Mouse (Mus musculus) MEL-GATA-1-ER (cell line): ENCODE data around the gene Nln.

ENCODE experiments used
- DNase-seq: peaks from one replicate; pipeline ENCODE4 v3.0.0-alpha.2; 2012; ENCODE audit warnings: low read depth; ENCODE audit errors: extremely low read depth

Nln gene

DNA sequence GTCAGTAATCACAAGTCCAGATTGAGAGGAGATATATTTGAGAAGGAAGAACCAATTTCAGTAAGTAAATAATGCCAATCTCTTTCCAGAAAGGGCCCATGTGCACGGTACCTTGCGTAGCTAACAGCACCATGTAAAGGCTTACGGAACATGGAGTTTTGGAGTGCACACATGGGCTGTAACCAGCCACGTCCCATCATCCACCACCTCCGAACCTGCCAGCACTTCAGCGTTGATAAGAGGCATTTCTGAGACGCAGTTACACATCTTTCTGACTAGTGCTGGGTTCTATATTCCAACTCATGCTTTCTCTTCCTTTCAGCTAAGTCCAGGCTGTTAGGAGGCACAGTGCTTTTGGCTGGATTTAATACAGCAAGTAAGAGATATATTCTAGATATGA is 12.2 kb downstream of the Nln start:
- no peak for DNase-seq

DNA sequence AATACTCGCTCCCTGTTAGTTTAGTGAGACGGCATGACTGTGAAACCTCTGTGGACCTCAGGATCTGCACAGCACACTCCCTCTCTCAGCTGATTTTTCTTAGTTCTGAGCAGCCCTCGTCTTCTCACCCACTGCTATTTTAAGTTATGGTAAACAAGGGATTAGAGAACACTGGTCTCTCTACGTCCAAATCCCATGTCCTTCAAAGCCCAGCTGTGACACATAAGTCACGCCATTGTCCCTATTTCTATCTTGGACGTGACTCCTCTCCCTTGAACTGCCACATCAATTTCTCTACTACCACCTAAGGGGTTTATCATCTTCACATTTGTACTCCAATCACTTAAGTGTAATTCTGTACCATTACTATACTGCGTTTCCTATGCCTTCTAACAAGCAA is 13.5 kb downstream of the Nln start:
- DNase-seq: no peak

- no peak for DNase-seq
Measured at GRCm38 (mm10) chr13:104094531-104095385, 14.7 kb downstream of the Nln start.

GRCm38 (mm10) chr13:104091734-104092133 is 17.7 kb downstream of the Nln start:
- DNase-seq: no peak

- DNase-seq: no peak
Measured at GRCm38 (mm10) chr13:104089387-104089786, 20.0 kb downstream of the Nln start.

DNA sequence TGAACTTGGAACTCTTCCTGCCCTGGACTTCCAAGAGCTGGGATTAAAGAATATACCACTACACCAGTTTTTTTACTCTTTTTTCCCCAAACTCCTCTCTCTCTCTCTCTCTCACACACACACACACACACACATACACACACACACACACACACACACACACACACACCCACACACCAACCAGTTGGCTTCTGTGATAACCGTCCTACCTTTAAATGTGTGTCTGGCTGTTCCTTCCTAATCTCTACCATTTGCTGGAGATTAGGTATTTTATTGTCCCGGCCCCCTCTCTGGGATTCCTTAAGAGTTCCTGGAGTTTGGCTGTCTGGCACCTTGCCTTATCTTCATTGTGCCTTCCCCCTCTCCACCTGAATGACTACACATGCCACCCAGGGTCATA is 24.8 kb downstream of the Nln start:
- DNase-seq: no peak

DNA sequence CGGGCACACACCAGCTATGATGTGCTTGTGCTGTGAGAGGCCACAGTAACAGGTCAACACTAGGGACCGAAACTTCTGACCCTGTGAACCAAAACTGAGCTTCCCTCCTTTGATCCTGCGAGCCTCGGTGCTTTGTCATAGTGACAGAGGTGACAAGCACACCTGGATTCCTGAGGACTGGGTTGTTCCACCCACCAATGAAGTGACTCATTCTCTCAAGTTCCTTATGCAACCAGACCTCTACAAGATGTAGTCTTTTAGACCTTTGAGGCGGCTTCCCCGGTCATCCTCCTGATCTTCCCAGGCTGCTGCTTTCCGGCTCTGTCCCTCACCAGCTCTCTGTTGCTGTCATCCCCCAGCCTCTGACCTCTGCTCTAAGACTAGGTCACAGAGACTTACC is 26.9 kb downstream of the Nln start:
- no peak for DNase-seq

DNA sequence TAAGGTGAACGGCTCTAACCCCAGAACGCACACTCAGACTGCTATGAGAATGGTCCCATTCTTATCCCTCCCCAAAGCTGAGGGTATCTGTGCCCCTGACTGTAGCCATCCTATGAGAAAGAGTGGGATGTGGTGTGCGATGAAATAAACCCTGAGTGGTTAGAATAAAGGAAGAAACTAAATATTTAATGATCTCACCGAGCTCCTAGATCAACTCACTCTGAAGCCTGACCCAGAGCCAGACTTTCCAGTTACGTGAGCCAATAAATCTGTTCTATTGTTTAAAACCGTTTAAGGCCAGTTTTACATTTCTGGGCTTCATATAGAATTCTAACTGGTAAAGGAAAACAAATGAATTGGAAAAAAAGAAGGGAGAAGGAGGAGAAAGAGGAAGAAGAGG is 32.4 kb downstream of the Nln start:
- DNase-seq: no peak

- no peak for DNase-seq
Measured at GRCm38 (mm10) chr13:104074731-104075130, 34.7 kb downstream of the Nln start.

DNA sequence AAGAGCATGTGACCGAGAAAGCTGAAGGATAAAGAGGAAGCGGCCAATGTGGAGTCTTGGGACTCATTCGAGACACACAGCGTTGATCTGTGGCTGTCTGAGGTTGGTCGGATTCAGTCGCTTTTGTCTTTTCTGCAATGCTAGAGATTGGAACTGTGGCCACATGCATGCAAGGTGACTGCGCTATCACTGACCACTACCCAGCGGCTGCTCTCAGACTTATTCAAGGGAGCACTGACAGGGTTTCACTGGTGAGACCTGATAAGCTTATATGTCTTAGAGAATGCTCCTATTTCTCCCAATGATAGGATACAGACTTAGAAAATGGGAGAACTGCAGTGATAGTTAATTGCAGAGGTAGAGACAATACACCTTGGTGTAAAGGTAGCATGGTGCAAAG is 35.2 kb downstream of the Nln start:
- DNase-seq: no peak

GRCm38 (mm10) chr13:104072351-104072750 is 37.1 kb downstream of the Nln start:
- no peak for DNase-seq

GRCm38 (mm10) chr13:104070703-104071102 is 38.7 kb downstream of the Nln start:
- DNase-seq: no peak

- DNase-seq: no peak
Measured at GRCm38 (mm10) chr13:104069216-104069615, 40.2 kb downstream of the Nln start.

GRCm38 (mm10) chr13:104065649-104066347 is 43.6 kb downstream of the Nln start:
- DNase-seq: no peak

DNA sequence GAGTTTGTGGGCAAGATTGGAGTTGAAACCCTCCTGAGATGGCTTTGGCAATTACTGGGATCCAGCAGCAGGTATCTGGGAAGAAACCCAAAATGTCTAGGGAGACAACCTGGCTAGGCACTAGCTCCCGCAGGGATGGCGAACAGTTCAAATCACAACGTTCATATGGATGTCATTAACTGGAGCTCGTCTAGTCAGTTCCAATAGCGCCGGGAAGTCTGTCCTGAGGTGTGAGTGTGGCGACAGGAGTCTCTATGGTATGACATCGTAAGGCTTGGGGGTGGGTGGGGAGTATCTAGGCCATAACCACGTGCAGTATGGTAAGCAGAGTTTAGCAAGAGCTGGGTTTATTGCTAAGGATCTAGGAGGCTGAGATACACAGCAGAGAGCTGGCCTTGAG is 46.4 kb downstream of the Nln start:
- DNase-seq: no peak

DNA sequence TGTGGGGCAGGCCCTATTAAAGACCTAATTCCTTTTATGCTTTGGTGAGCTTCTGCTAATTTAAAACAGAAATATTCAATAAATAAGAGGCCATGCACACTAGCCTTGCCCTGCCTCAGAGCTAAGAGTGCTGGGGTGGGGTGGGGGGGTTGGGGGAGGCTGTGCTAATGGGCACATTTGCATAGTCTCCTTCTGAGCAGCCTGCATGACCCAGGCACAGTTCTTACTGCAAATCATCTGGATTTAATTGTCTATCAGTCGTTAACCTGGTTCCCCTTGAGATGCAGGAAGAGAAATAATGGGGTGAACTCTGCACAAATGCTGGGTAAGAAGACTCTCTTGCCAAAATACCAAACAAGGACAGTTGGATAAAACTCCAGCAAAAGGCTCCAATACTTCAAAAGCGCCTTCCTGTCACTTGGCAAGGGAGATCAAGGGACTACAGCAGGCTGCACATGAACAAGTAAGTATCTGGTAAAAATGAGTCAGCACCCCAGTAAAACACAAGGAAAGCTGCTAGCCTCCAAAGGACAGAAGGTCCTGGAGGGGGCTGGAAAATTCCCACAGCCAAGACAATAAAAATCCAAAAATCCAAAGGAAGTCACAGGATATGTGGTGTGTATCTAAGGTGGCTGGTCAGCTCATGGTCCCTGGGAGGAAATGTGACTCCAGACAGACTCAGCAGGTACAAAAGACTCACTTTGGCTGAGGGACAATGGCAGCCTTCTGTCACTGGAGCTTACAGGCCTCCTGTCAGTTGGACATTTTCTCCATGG is 47.3 kb downstream of the Nln start:
- no peak for DNase-seq

DNA sequence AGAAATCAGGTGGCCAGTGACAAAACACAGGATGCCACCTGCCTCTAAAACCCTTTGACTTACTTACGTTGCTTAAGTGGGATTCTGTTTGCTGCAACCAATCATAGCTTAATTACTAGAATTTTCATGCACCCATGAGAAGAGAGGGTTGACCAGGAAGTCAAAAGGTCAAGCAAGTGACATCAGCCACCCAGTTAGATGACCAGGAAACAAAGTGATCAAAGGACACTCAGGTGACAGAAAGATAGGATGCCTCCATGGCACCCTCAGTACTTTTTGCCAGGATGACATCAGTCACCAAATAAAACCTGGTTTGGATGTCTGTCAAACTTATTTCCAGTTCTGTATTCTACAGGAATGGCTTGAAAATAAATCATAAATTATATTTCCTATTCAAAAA is 49.2 kb downstream of the Nln start:
- no peak for DNase-seq

DNA sequence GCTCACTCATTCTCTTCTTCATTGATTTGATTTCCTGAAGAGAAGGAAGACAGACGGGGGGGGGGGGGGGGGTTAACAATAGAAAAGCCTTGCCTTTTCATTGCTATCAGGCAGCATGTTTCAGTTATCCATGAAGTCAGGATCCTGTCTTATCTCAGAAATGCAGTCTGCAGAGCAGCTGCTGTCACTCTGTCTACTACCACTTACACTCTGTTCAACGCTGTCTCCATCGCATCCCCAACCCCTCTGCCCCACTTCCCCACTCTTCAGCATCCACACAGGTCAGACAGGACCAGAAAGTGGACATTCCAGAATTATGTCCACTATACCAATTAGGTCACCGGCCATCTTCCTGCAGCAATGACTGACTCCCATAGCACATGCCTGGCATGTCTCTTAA is 49.9 kb downstream of the Nln start:
- DNase-seq: no peak

- DNase-seq: no peak
Measured at GRCm38 (mm10) chr13:104058761-104059160, 50.7 kb downstream of the Nln start.

DNA sequence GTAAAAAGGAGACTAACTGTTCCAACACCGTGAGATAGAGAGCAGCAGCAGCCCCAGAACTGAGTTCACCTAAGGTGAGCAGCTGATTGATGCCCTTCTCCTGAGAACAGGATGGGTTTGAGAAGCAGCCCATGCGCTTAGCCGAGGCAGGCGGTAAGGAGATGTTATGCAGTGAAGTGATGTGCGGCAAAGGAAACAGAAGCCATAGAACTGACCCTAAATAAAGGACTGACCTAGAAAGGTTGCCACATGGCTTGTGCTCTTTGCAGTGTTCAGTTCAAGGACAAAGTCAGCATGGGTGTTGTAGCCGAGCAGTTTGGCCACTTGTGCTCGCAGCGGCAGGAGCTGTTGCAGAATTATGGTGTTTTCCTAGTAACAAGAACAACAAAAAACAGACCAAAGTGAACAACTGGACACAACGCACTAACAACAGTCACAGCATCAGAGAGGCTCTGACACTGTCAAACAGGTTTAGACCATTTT is 57.1 kb downstream of the Nln start:
- no peak for DNase-seq

DNA sequence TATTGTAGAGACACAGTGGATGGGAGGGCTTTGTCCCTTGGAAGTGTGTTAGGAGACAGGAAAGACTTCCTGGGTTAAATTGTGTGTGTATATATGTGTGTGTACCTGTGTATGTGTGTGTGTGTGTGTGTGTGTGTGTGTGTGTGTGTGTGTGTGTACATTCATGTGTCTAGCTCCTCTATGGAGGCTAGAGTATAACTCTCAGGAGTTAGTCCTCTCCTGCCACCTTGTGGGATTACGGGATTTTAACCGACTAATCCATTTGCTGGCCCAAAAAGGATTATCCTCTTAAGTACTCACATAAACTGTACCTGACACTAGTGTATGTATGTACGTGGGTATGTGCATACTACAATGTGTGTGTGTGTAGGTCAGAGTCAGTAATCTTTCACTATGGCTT is 60.6 kb downstream of the Nln start:
- no peak for DNase-seq

DNA sequence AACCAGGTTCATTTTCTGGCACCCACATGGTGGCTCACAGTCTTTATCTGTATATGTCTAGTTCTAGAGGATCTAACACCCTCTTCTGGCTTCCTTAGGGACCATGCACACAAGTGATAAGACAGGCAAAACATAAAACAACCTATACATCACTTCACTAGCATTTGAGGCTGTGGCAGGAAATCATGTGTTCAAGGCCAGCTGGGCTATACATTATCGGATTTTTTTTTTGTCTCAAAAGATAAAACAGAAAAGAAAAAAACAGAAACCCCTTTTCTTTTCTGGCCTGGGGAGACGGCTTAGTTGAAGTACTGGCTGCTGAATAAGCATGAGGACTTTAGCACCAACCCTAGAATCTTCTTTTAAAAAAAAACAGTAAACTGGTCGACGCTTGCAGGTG is 64.3 kb downstream of the Nln start:
- peak; percentile 84 for DNase-seq
